In genomic region chr13:107627073-107627472, GRCm38 (mm10) we compare ENCODE assay signal across 26 mouse cellular contexts.
DNase-seq lines count a peak whose midpoint lies in the region; ATAC-seq and TF ChIP-seq lines count a peak whose summit lies in the region.
"Had no signal": no experiment of that assay in that cellular context is flagged by ENCODE, and none has a peak within 500 bp of the region (broad histone marks: within the 10 kb centered on the region; RNA-seq: fewer than 3 reads in every experiment).

No protein-coding gene starts in this region.

- no peak for TF ChIP-seq CTCF in kidney, adult 2 months (conservative IDR thresholded peaks at IDR 0.05; ENCODE audit: insufficient read depth, insufficient read length, low read depth, low read length)
- no peak for TF ChIP-seq CTCF in kidney, postnatal 0 days (IDR thresholded peaks at IDR 0.05; ENCODE audit: low read depth)

- H3K4me1 ChIP-seq in forebrain, embryonic 11.5 days (replicated peaks; ENCODE audit: control insufficient read depth, insufficient read depth, low read length) = no peaks in the 10 kb centered on the region
- H3K4me1 ChIP-seq in forebrain, embryonic 10.5 days = peaks cover 9% of the 10 kb centered on the region
- H3K4me1 ChIP-seq in kidney, adult 2 months (ENCODE audit: control insufficient read depth, insufficient read depth, low read length) = no peaks in the 10 kb centered on the region
- H3K4me1 ChIP-seq in kidney, embryonic 15.5 days = peaks cover 14% of the 10 kb centered on the region
- H3K4me1 ChIP-seq in kidney, postnatal 0 days (replicated peaks; ENCODE audit: insufficient read depth, low read length) = no peaks in the 10 kb centered on the region
- H3K4me1 ChIP-seq: embryonic facial prominence, embryonic 12.5 days; forebrain, embryonic 13.5 days; forebrain, embryonic 15.5 days had no signal

- peak; percentile 30 for DNase-seq in forebrain, embryonic 11.5 days (ENCODE audit: low spot score)
- no peak for DNase-seq in forebrain, embryonic 10.5 days (ENCODE audit: extremely low spot score, low spot score)
- DNase-seq in kidney, adult 2 months = peak; percentile 8
- no peak for DNase-seq in kidney, adult 9 months
- DNase-seq in kidney, adult 11 months = no peak
- peak; percentile 35 for DNase-seq in kidney, postnatal 0 days (ENCODE audit: low spot score)
- no peak for DNase-seq in kidney, postnatal 14 days
- DNase-seq: adrenal gland, adult 8-10 months; adrenal gland, postnatal 14 days; adrenal gland, postnatal 36 days; B cell, adult 2 months; cerebellum, adult 11-12 months; cerebellum, adult 2 months; cerebellum, adult 9-10 months; cerebellum, postnatal 10 days; cerebellum, postnatal 25 days had no signal

- H3K4me2 ChIP-seq in forebrain, embryonic 11.5 days (ENCODE audit: low read depth, low read length, severe bottlenecking) = no peak overlapping the region
- H3K4me2 ChIP-seq in kidney, embryonic 15.5 days = peak overlapping the region; percentile 26; the same call in 1 of the 2 replicates
- no peak overlapping the region for H3K4me2 ChIP-seq in kidney, postnatal 0 days (ENCODE audit: low read length)
- H3K4me2 ChIP-seq: embryonic facial prominence, embryonic 12.5 days; forebrain, embryonic 13.5 days; forebrain, embryonic 15.5 days had no signal

- TF ChIP-seq POLR2A in kidney, adult 2 months (IDR thresholded peaks at IDR 0.05; ENCODE audit: low read depth, low read length) = no peak

- H3K4me3 ChIP-seq in forebrain, embryonic 11.5 days (ENCODE audit: low read depth, low read length) = no peak overlapping the region
- H3K4me3 ChIP-seq in forebrain, embryonic 10.5 days = no peak overlapping the region
- no peak overlapping the region for H3K4me3 ChIP-seq in kidney, adult 2 months (ENCODE audit: insufficient read depth, low read depth, low read length)
- H3K4me3 ChIP-seq in kidney, embryonic 15.5 days (replicated peaks) = no peak overlapping the region
- no peak overlapping the region for H3K4me3 ChIP-seq in kidney, postnatal 0 days (replicated peaks; ENCODE audit: low read depth, low read length)
- H3K4me3 ChIP-seq: embryonic facial prominence, embryonic 10.5 days; embryonic facial prominence, embryonic 12.5 days; forebrain, embryonic 13.5 days; forebrain, embryonic 15.5 days had no signal

- H3K36me3 ChIP-seq in forebrain, embryonic 11.5 days (ENCODE audit: control insufficient read depth, insufficient read depth, low read length) = no peaks in the 10 kb centered on the region
- no peaks in the 10 kb centered on the region for H3K36me3 ChIP-seq in forebrain, embryonic 10.5 days (replicated peaks)
- H3K36me3 ChIP-seq in kidney, adult 2 months (ENCODE audit: control insufficient read depth, insufficient read depth, low read length) = no peaks in the 10 kb centered on the region
- H3K36me3 ChIP-seq in kidney, embryonic 15.5 days = no peaks in the 10 kb centered on the region
- no peaks in the 10 kb centered on the region for H3K36me3 ChIP-seq in kidney, postnatal 0 days (ENCODE audit: insufficient read depth, low read length)
- H3K36me3 ChIP-seq: embryonic facial prominence, embryonic 10.5 days; embryonic facial prominence, embryonic 12.5 days; forebrain, embryonic 15.5 days; G1E had no signal

- no peak overlapping the region for H3K9ac ChIP-seq in forebrain, embryonic 11.5 days (ENCODE audit: low read length)
- H3K9ac ChIP-seq in kidney, embryonic 15.5 days = no peak overlapping the region
- no peak overlapping the region for H3K9ac ChIP-seq in kidney, postnatal 0 days (ENCODE audit: low read depth, low read length)
- H3K9ac ChIP-seq: embryonic facial prominence, embryonic 12.5 days; forebrain, embryonic 13.5 days; forebrain, embryonic 15.5 days had no signal

- no peaks in the 10 kb centered on the region for H3K9me3 ChIP-seq in forebrain, embryonic 11.5 days (ENCODE audit: control insufficient read depth, low read length)
- H3K9me3 ChIP-seq in forebrain, embryonic 10.5 days = no peaks in the 10 kb centered on the region
- no peaks in the 10 kb centered on the region for H3K9me3 ChIP-seq in kidney, embryonic 15.5 days (replicated peaks)
- no peaks in the 10 kb centered on the region for H3K9me3 ChIP-seq in kidney, postnatal 0 days (replicated peaks; ENCODE audit: low read length)
- H3K9me3 ChIP-seq: embryonic facial prominence, embryonic 10.5 days; embryonic facial prominence, embryonic 12.5 days; forebrain, embryonic 13.5 days; forebrain, embryonic 15.5 days had no signal

- H3K27ac ChIP-seq in forebrain, embryonic 11.5 days (ENCODE audit: low read depth, low read length) = no peak overlapping the region
- H3K27ac ChIP-seq in forebrain, embryonic 10.5 days = no peak overlapping the region
- no peak overlapping the region for H3K27ac ChIP-seq in kidney, adult 2 months (ENCODE audit: insufficient read depth, low read depth, low read length)
- H3K27ac ChIP-seq in kidney, embryonic 15.5 days = peak overlapping the region; percentile 37; the same call in 1 of the 2 replicates
- H3K27ac ChIP-seq in kidney, postnatal 0 days = no peak overlapping the region
- H3K27ac ChIP-seq: embryonic facial prominence, embryonic 10.5 days; embryonic facial prominence, embryonic 12.5 days; forebrain, embryonic 13.5 days; forebrain, embryonic 15.5 days had no signal

- ATAC-seq in forebrain, embryonic 11.5 days (replicated peaks; ENCODE audit: low FRiP score) = no peak
- ATAC-seq in kidney, embryonic 15.5 days (replicated peaks; ENCODE audit: low FRiP score) = peak; percentile 68
- peak; percentile 33; the same call in 1 of the 2 replicates for ATAC-seq in kidney, postnatal 0 days (replicated peaks; ENCODE audit: low FRiP score, low read depth)
- ATAC-seq: activated CD4-positive, CD25-positive, alpha-beta regulatory T cell, adult 4 months; CD4-positive, CD25-positive, alpha-beta regulatory T cell, adult 4 months; forebrain, embryonic 13.5 days; forebrain, embryonic 15.5 days; Patski had no signal

- no peaks in the 10 kb centered on the region for H3K27me3 ChIP-seq in forebrain, embryonic 11.5 days (ENCODE audit: control insufficient read depth, insufficient read depth, low read length)
- peaks cover 9% of the 10 kb centered on the region; the same call in 1 of the 2 replicates for H3K27me3 ChIP-seq in forebrain, embryonic 10.5 days (ENCODE audit: poor library complexity, severe bottlenecking)
- H3K27me3 ChIP-seq in kidney, adult 2 months (replicated peaks; ENCODE audit: control insufficient read depth, insufficient read depth, low read length) = no peaks in the 10 kb centered on the region
- no peaks in the 10 kb centered on the region; the same call in 1 of the 2 replicates for H3K27me3 ChIP-seq in kidney, embryonic 15.5 days
- H3K27me3 ChIP-seq in kidney, postnatal 0 days (ENCODE audit: insufficient read depth, low read length) = no peaks in the 10 kb centered on the region
- H3K27me3 ChIP-seq: CH12.LX; forebrain, embryonic 13.5 days; forebrain, embryonic 15.5 days; Patski had no signal

- WGBS in forebrain, embryonic 11.5 days = 86% methylated on average over 2 of the region's 2 CpGs
- 84% methylated on average over 2 of the region's 2 CpGs for WGBS in forebrain, embryonic 10.5 days
- 56% methylated on average over 2 of the region's 2 CpGs for WGBS in kidney, adult 2 months
- WGBS in kidney, embryonic 15.5 days = 54% methylated on average over 2 of the region's 2 CpGs
- WGBS in kidney, postnatal 0 days = 37% methylated on average over 2 of the region's 2 CpGs

Comparison
In these comparisons a context has a peak if more than half of its experiments do, and no peak if none do; other contexts are left out.
1. DNase-seq: peak in forebrain, embryonic 11.5 days (single experiment), kidney, adult 2 months (single experiment) and kidney, postnatal 0 days (single experiment); none in forebrain, embryonic 10.5 days (single experiment), kidney, adult 9 months (single experiment), kidney, adult 11 months (single experiment) and kidney, postnatal 14 days (single experiment).